Comparison of ENCODE assay signal across 8 mouse cellular contexts in genomic region chr2:84504954-84505394, GRCm38 (mm10). TPM values are rescaled to one million over a fixed set of nuclear protein-coding genes. Genes with fewer than 3 reads are reported as not detected.
DNase-seq lines count a peak whose midpoint lies in the region; ATAC-seq and TF ChIP-seq lines count a peak whose summit lies in the region.
"Not testable (repeated sequence)": the region's sequence is repeated elsewhere in the genome, so short reads cannot be mapped to it uniquely, and the experiment has no call there.

No protein-coding gene starts in this region.

- peak; percentile 27; the same call in 1 of the 2 replicates for TF ChIP-seq CTCF in gastrocnemius, adult 2 months (IDR thresholded peaks at IDR 0.05)
- peak; percentile 21 for TF ChIP-seq CTCF in midbrain, postnatal 0 days (IDR thresholded peaks at IDR 0.05)

- intact Hi-C loops in gastrocnemius, adult 2 months (cut with DNase I): not testable (repeated sequence)

- not testable (repeated sequence) for H3K36me3 ChIP-seq in ES-E14 (ENCODE audit: control insufficient read depth, insufficient read depth, low read length, poor library complexity, severe bottlenecking); hindbrain, embryonic 12.5 days; midbrain, postnatal 0 days (ENCODE audit: insufficient read depth, low read length)

- peak overlapping the region; percentile 68 for H3K9ac ChIP-seq in ES-E14 (ENCODE audit: insufficient read depth, low read depth, low read length, poor library complexity, severe bottlenecking)
- not testable (repeated sequence) for H3K9ac ChIP-seq in hindbrain, embryonic 12.5 days; midbrain, postnatal 0 days (replicated peaks; ENCODE audit: low read length, poor library complexity, severe bottlenecking)

- H3K4me1 ChIP-seq in ES-E14 (ENCODE audit: control insufficient read depth in 2 of 2, insufficient read depth in 2 of 2, low read length in 2 of 2, poor library complexity in 1 of 2); hindbrain, embryonic 12.5 days; midbrain, postnatal 0 days (ENCODE audit: insufficient read depth, low read length): not testable (repeated sequence)

- H3K27ac ChIP-seq in ES-E14 (ENCODE audit: insufficient read depth, low read depth, low read length, poor library complexity, severe bottlenecking); hindbrain, embryonic 12.5 days; midbrain, postnatal 0 days (ENCODE audit: low read depth, low read length): not testable (repeated sequence)
- H3K27ac ChIP-seq in gastrocnemius, adult 2 months: peak overlapping the region; percentile 71

- H3K9me3 ChIP-seq in ES-E14 (ENCODE audit: control insufficient read depth, insufficient read depth, low read depth, low read length); hindbrain, embryonic 12.5 days (replicated peaks); midbrain, postnatal 0 days (ENCODE audit: low read length): not testable (repeated sequence)

- peak overlapping the region; percentile 9 to 60; a peak in 3 of 4 replicates for H3K4me3 ChIP-seq in ES-E14 (ENCODE audit: insufficient read depth in 1 of 2, low read depth in 1 of 2, low read length in 2 of 2, poor library complexity in 1 of 2, severe bottlenecking in 1 of 2)
- H3K4me3 ChIP-seq in gastrocnemius, adult 2 months: peak overlapping the region; percentile 43
- H3K4me3 ChIP-seq in hindbrain, embryonic 12.5 days: 0 out of 2 replicates have a peak overlapping the region, but pooled peaks have one; percentile 7
- H3K4me3 ChIP-seq in midbrain, postnatal 0 days (ENCODE audit: low read depth, low read length): not testable (repeated sequence)

- in situ Hi-C loops in ES-E14 (cut with MboI; ENCODE audit: low sequenced_read_pairs in 2 of 2, unreplicated experiment in 2 of 2): not testable (repeated sequence)

- WGBS in hindbrain, embryonic 12.5 days: 29% methylated on average over 7 of the region's 11 CpGs
- 42% methylated on average over 5 of the region's 11 CpGs for WGBS in midbrain, postnatal 0 days

- DNase-seq in ES-E14 (ENCODE audit: low read depth, low spot score); midbrain, postnatal 0 days (ENCODE audit: low spot score): not testable (repeated sequence)
- peak; percentile 34 for DNase-seq in gastrocnemius, adult 2 months
- DNase-seq in kidney, postnatal 36 days: peak; percentile 19 to 20
- peak; percentile 31 to 43 for DNase-seq in lung, adult 18-20 months
- DNase-seq in thymus, adult 18-20 months: peak; percentile 15 to 38

- H3K4me2 ChIP-seq in hindbrain, embryonic 12.5 days (replicated peaks): peak overlapping the region; percentile 27; the same call in 1 of the 2 replicates
- H3K4me2 ChIP-seq in midbrain, postnatal 0 days (ENCODE audit: low read depth, low read length, poor library complexity, severe bottlenecking): not testable (repeated sequence)

- not testable (repeated sequence) for H3K27me3 ChIP-seq in hindbrain, embryonic 12.5 days; midbrain, postnatal 0 days (ENCODE audit: insufficient read depth, low read length)

- peak; percentile 73 for ATAC-seq in common myeloid progenitor, adult 5-6 weeks (replicated peaks; ENCODE audit: low read depth, poor library complexity, severe bottlenecking)
- ATAC-seq in hindbrain, embryonic 12.5 days (ENCODE audit: low FRiP score): peak; percentile 73
- ATAC-seq in midbrain, postnatal 0 days (ENCODE audit: low FRiP score): peak; percentile 41; the same call in 1 of the 2 replicates

RNA-seq across cellular contexts. Expression of gene Tfpi, which starts 28.4 kb away (rescaled TPM):
- 80.4 and 110 TPM in 2 replicates for total RNA-seq in ES-E14 (2012; rRNA removed)
- total RNA-seq in common myeloid progenitor, adult 5-6 weeks (2017): 50.3 and 86.0 TPM in 2 replicates
- 1 to 10 TPM; 2.1 to 2.2 TPM for total RNA-seq in gastrocnemius, adult 2 months (2021)
- 18.7 and 25.7 TPM in 2 replicates for polyA plus RNA-seq in hindbrain, embryonic 12.5 days (2016; fragmentation: Nextera tagmentation; extraction: Ambion mirVana)
- total RNA-seq in midbrain, postnatal 0 days (2014; rRNA removed): 10.0 and 10.4 TPM in 2 replicates
- polyA plus RNA-seq in midbrain, postnatal 0 days (2015; fragmentation: Nextera tagmentation; extraction: Ambion mirVana): 13.2 and 13.3 TPM in 2 replicates
